Mouse (Mus musculus) kidney, embryonic 15.5 days (tissue): Measurements from ENCODE around the gene Trim41. TPM values are rescaled to one million over a fixed set of nuclear protein-coding genes. Genes with fewer than 3 reads are reported as not detected.
A peak's percentile ranks its signal among the peaks of the same experiment; 100 is the strongest.
"Not testable (repeated sequence)": the region's sequence is repeated elsewhere in the genome, so short reads cannot be mapped to it uniquely, and the experiment has no call there.

Experiments
- ATAC-seq: fragments of 200-750 bp; cut with Nextera tagmentation; replicated peaks from 2 replicates; pipeline ENCODE4 v1.8.0; 2017; ENCODE audit warnings: moderate TSS enrichment; ENCODE audit not compliant: low FRiP score
- H3K27ac ChIP-seq: fragments of 300-500 bp; sonication (generic); 2 replicates; pipeline ENCODE4 v1.5.1; 2015; ENCODE audit warnings: mild to moderate bottlenecking, inconsistent platforms
- H3K27me3 ChIP-seq: fragments of 300-500 bp; sonication (generic); 2 replicates; pipeline ENCODE4 v1.6.1; 2015; ENCODE audit warnings: inconsistent platforms
- H3K36me3 ChIP-seq: fragments of 300-500 bp; sonication (generic); 2 replicates; pipeline ENCODE4 v1.6.1; 2015; ENCODE audit warnings: inconsistent platforms
- H3K4me1 ChIP-seq: fragments of 300-500 bp; sonication (generic); 2 replicates; pipeline ENCODE4 v1.6.1; 2015; ENCODE audit warnings: inconsistent platforms
- H3K4me2 ChIP-seq: fragments of 300-500 bp; sonication (generic); 2 replicates; pipeline ENCODE4 v1.6.1; 2015; ENCODE audit warnings: moderate library complexity, mild to moderate bottlenecking, inconsistent platforms
- H3K4me3 ChIP-seq: fragments of 300-500 bp; sonication (generic); replicated peaks from 2 replicates; pipeline ENCODE4 v1.5.1; 2015; ENCODE audit warnings: mild to moderate bottlenecking, inconsistent platforms
- H3K9ac ChIP-seq: fragments of 300-500 bp; sonication (generic); 2 replicates; pipeline ENCODE4 v1.6.1; 2015; ENCODE audit warnings: mild to moderate bottlenecking, inconsistent platforms
- H3K9me3 ChIP-seq: fragments of 300-500 bp; sonication (generic); replicated peaks from 2 replicates; pipeline ENCODE4 v1.6.1; 2016; ENCODE audit warnings: inconsistent platforms
- WGBS: fragments of 180-500 bp; shearing (Covaris S2); methylation state at CpG from one replicate; pipeline ENCODE4 v1.1.7; 2015; ENCODE audit warnings: mixed read lengths; 5-methylcytosine and 5-hydroxymethylcytosine counted together
- polyA plus RNA-seq: library from polyadenylated mRNA; unstranded; fragments of >200 nt; fragmentation: Nextera tagmentation; extraction: Ambion mirVana; gene quantifications from 2 replicates; pipeline ENCODE4 v1.2.1, GENCODE M21; 2015

The Trim41 gene
- polyA plus RNA-seq, 1 experiment from 2014 or later, result 6.6 TPM

DNA sequence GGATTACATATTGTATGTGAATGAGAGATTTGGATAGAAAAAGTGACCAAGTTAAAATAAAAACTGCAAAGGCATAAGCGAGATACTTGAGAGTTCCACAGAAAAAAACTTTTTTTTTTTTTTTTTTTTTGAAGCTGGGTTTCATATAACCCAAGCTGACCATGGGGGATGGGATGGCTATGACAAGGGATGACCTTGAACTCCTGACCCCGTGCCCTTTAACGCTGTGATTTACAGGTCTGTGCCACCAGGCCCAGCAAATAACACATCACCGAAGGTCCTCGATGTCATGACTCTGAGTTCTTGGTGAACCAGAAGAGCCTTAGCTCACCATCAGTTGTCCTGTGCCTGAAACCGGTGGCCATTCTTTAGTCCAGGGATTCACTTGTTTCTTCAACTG is 18.8 kb upstream of the Trim41 start:
- no peaks in the 10 kb centered on the region for H3K9me3 ChIP-seq
- peaks cover 7% of the 10 kb centered on the region; the same call in 1 of the 2 replicates for H3K27me3 ChIP-seq
- 72% methylated on average over 6 of the region's 6 CpGs for WGBS
- no peak for ATAC-seq
- H3K4me2 ChIP-seq, result no peak overlapping the region
- H3K4me3 ChIP-seq, result no peak overlapping the region
- no peaks in the 10 kb centered on the region for H3K36me3 ChIP-seq
- peaks cover 24% of the 10 kb centered on the region for H3K4me1 ChIP-seq
- no peak overlapping the region for H3K27ac ChIP-seq
- H3K9ac ChIP-seq, result no peak overlapping the region

DNA sequence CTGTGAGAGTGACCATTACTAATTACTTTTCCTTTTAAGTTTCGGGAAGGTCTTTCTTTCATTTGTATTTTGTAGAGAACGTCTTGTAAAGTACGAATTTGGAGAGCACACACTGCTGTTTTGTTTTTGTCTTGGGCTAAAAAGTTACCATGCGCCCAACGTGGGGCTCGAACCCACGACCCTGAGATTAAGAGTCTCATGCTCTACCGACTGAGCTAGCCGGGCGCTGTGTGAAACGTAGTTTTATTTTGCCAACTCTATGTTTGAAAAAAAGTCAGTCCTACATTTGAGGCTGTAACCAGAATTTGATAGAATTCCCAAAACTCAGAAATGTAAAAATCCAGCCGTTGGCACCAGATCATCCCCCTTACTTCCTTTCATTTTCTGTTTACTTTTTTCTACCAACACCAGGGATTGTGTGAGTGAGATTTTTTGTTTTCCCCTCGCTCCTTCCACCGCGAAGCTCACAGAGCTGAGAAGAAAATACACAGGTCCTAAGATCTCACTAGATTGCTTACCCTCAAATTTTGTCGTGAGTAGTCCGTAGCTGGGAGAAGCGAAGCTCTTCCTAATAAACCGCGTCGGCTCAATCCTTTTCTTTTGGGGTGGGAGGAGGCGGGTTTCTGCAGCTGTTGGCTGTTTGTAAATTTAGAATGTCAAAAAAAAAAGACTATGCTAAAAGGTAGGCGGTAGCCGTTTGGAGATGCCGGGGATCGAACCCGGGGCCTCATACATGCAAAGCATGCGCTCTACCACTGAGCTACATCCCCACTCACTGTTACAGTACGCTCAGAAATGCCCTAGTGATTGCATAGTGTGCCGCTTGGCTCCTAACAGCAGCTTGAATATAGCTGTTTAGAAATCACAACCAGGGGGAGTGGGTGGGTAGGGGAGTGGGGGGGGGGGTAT is 16.8 kb upstream of the Trim41 start:
- peaks cover 20% of the 10 kb centered on the region for H3K4me1 ChIP-seq
- H3K9ac ChIP-seq, result peak overlapping the region; percentile 58
- no peaks in the 10 kb centered on the region for H3K9me3 ChIP-seq
- H3K27me3 ChIP-seq, result peaks cover 3% of the 10 kb centered on the region; the same call in 1 of the 2 replicates
- H3K4me2 ChIP-seq, result peak overlapping the region; percentile 68
- H3K36me3 ChIP-seq, result no peaks in the 10 kb centered on the region
- peak overlapping the region; percentile 61 for H3K4me3 ChIP-seq
- ATAC-seq, result peak; percentile 89
- under 1% methylated on average over 30 of the region's 30 CpGs for WGBS
- peak overlapping the region; percentile 67 for H3K27ac ChIP-seq

- no peak for ATAC-seq
- Histone ChIP-seq H3K4me2 (peak overlapping the region; percentile 68), H3K27me3 (peaks cover 3% of the 10 kb centered on the region; the same call in 1 of the 2 replicates), H3K27ac (no peak overlapping the region), H3K9me3 (no peaks in the 10 kb centered on the region), H3K4me3 (peak overlapping the region; percentile 61), H3K4me1 (peaks cover 13% of the 10 kb centered on the region), H3K9ac (no peak overlapping the region), H3K36me3 (no peaks in the 10 kb centered on the region)
- 36% methylated on average over 9 of the region's 9 CpGs for WGBS
These were observed 16.1 kb upstream of the Trim41 start for GRCm38 (mm10) chr11:48833078-48833730.

DNA sequence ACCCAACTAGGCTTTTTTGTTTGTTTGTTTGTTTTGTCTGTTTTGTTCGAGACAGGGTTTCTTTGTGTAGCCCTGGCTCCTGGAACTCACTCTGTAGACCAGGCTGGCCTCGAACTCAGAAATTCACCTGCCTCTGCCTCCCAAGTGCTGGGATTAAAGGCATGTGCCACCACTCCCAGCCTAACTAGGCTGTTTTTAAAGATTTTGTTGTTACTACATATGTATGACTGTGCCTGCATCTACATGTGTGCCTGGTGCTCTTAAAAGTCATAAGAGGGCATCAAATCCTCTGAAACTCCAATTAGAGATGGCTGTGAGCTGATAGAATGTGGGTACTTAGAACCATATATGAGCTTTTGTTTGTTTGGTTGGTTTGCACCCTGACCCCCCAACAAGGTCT is 14.1 kb upstream of the Trim41 start:
- no peak overlapping the region for H3K4me2 ChIP-seq
- no peak overlapping the region for H3K27ac ChIP-seq
- 75% methylated on average over 2 of the region's 2 CpGs for WGBS
- no peaks in the 10 kb centered on the region; the same call in 1 of the 2 replicates for H3K27me3 ChIP-seq
- no peaks in the 10 kb centered on the region for H3K9me3 ChIP-seq
- no peak for ATAC-seq
- no peaks in the 10 kb centered on the region for H3K36me3 ChIP-seq
- peaks cover 11% of the 10 kb centered on the region for H3K4me1 ChIP-seq
- H3K9ac ChIP-seq, result no peak overlapping the region
- H3K4me3 ChIP-seq, result no peak overlapping the region

DNA sequence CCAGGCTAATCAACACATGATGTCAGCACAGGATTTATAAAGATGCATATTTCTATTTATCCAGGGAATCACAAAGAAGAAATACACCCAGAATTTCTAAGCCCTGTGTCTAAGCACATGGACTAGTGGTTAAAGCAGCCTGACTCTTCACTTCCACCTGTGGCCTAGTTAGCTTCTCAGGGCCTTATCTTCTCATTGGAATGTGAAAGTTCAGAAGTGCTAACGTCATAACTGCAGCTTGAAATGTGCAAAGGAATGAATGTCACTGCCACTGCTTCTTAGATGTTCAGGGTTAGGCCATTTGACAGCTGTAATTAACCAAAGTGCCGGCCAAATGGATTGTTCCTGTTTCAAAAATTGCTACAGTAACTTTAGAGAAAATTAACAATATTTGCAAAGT is 13.1 kb upstream of the Trim41 start:
- H3K4me3 ChIP-seq, result no peak overlapping the region
- H3K9me3 ChIP-seq, result no peaks in the 10 kb centered on the region
- H3K27ac ChIP-seq, result no peak overlapping the region
- no peak for ATAC-seq
- H3K36me3 ChIP-seq, result no peaks in the 10 kb centered on the region
- H3K4me1 ChIP-seq, result peaks cover 11% of the 10 kb centered on the region
- H3K27me3 ChIP-seq, result no peaks in the 10 kb centered on the region
- WGBS, result 63% methylated on average over 2 of the region's 2 CpGs
- no peak overlapping the region for H3K9ac ChIP-seq
- H3K4me2 ChIP-seq, result no peak overlapping the region

DNA sequence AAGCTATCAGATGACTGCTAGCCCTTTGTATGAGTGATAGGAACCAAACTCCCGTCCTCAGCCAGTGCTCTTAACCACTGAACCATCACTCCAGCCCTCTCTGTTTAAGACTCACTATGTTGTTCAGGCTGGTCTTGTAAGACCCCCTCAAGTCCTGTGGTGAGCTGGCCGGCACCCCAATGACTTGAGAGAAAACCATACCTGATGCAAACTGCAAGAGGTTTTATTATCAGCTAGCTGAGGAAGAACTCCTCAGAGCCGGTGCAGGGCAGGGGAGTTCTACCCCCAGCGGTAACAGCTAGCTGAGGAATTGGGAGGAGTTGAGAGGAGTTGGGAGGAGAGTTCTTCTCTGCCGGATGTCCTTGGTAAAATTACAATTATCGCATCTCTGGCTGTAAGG is 10.8 kb upstream of the Trim41 start:
- no peak overlapping the region for H3K4me2 ChIP-seq
- peaks cover 26% of the 10 kb centered on the region for H3K4me1 ChIP-seq
- H3K9ac ChIP-seq, result no peak overlapping the region
- peaks cover 3% of the 10 kb centered on the region; the same call in 1 of the 2 replicates for H3K27me3 ChIP-seq
- no peak for ATAC-seq
- WGBS, result 66% methylated on average over 6 of the region's 6 CpGs
- H3K4me3 ChIP-seq, result no peak overlapping the region
- H3K36me3 ChIP-seq, result no peaks in the 10 kb centered on the region
- no peaks in the 10 kb centered on the region for H3K9me3 ChIP-seq
- no peak overlapping the region; the same call in 1 of the 2 replicates for H3K27ac ChIP-seq

- 5% methylated on average over 6 of the region's 6 CpGs for whole genome bisulfite sequencing
- no peaks in the 10 kb centered on the region for H3K9me3 ChIP-seq
- no peaks in the 10 kb centered on the region for H3K36me3 ChIP-seq
- peak overlapping the region; percentile 49 for H3K9ac ChIP-seq
- H3K27ac ChIP-seq, result peak overlapping the region; percentile 72
- peaks cover 23% of the 10 kb centered on the region for H3K4me1 ChIP-seq
- peak overlapping the region; percentile 74 for H3K4me2 ChIP-seq
- peaks cover 6% of the 10 kb centered on the region for H3K27me3 ChIP-seq
- peak overlapping the region; percentile 52 for H3K4me3 ChIP-seq
- no peak; the same call in 1 of the 2 replicates for ATAC-seq
These were observed 9.6 kb upstream of the Trim41 start for GRCm38 (mm10) chr11:48826752-48827096.

DNA sequence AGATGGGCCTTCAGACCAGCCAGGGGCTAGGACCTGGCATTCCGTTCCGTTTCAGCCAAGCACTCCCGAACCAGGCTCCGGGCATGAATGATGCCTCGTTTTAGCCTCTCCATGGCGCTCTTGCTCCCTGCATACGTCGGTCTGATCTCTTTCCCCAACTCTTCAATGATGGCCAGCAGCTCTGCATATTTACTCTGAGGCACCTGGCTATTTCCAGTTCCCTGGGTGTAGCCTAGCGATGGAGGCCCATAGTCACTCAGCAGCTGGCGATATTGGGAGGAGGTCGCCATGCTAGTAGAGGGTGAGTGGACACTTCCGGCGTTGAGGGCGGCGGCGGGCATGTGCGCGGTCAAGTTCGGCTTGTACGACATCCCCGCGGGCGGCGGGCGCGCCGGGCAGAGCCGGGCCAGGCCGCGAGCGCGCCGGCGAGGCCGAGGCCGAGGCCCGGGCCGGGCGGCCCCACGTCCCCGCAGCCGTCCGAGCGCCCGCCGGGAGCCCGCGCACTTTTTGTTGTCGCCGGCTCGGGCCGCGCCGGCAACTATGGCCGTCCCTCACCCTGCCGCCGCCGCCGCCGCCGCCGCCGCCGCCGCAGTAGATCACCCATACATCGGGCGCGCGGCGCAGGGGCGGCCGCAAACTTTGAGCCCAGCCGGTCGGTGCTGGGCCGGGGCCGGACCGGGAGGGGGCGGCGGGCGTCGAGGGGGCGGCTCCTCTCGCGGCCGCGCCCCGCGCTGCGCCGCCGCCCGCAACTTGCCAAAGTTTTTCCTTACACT is 9.0 kb upstream of the Trim41 start, which contains the start of the genes Trim7 and Gm12184:
Gene Trim7 (plus strand): TSS at position 162 of the 773 bp plus-strand sequence.
Gene Gm12184 (minus strand): TSS at position 677 of the 773 bp plus-strand sequence.
- H3K27me3 ChIP-seq, H3K36me3 ChIP-seq, H3K9me3 ChIP-seq: not testable (repeated sequence)
- Histone ChIP-seq H3K4me1 (peaks cover 23% of the 10 kb centered on the region), H3K4me3 (peak within 1 kb of the TSS; percentile 52), H3K27ac (peak within 1 kb of the TSS; percentile 72), H3K9ac (peak within 1 kb of the TSS; percentile 49), H3K4me2 (peak within 1 kb of the TSS; percentile 85)
- peak; percentile 83 for ATAC-seq
- under 1% methylated on average over 52 of the region's 92 CpGs for WGBS

GRCm38 (mm10) chr11:48824311-48824830 is 7.2 kb upstream of the Trim41 start:
- Histone ChIP-seq H3K27ac (no peak overlapping the region), H3K9me3 (no peaks in the 10 kb centered on the region), H3K36me3 (no peaks in the 10 kb centered on the region), H3K9ac (peak overlapping the region; percentile 34), H3K4me2 (peak overlapping the region; percentile 85), H3K4me1 (peaks cover 23% of the 10 kb centered on the region), H3K27me3 (peaks cover 6% of the 10 kb centered on the region), H3K4me3 (peak overlapping the region; percentile 52)
- WGBS, result 4% methylated on average over 22 of the region's 22 CpGs
- ATAC-seq, result no peak

DNA sequence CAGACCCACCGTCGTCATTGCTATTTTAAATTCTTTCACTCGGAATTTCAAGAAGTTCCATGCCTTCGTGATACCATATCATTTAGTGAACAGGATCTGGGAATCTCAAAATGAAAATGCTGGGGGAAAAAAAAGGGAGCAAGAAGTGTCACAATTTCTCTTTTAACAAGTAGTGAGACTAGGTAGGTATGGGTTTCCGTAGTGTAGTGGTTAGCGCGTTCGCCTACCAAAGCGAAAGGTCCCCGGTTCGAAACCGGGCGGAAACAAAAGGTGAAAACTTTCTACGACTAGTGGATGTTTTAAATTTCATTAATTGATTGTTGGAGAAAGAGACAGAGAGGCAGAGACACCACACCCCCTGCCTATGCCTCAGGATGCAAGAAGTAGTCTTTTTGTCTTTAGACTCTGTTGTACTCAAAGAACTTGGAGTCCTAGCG is 6.4 kb upstream of the Trim41 start:
- Histone ChIP-seq H3K4me3 (peak overlapping the region; percentile 52), H3K9me3 (no peaks in the 10 kb centered on the region), H3K27me3 (peaks cover 6% of the 10 kb centered on the region), H3K36me3 (no peaks in the 10 kb centered on the region), H3K27ac (no peak overlapping the region), H3K4me1 (peaks cover 26% of the 10 kb centered on the region), H3K9ac (peak overlapping the region; percentile 34), H3K4me2 (peak overlapping the region; percentile 85)
- whole genome bisulfite sequencing, result 1% methylated on average over 15 of the region's 15 CpGs
- peak; percentile 20; the same call in 1 of the 2 replicates for ATAC-seq

GRCm38 (mm10) chr11:48822768-48823512 is 5.8 kb upstream of the Trim41 start:
- Histone ChIP-seq H3K4me1 (peaks cover 26% of the 10 kb centered on the region), H3K9me3 (no peaks in the 10 kb centered on the region), H3K4me2 (peak overlapping the region; percentile 85), H3K27ac (no peak overlapping the region), H3K9ac (no peak overlapping the region), H3K27me3 (peaks cover 6% of the 10 kb centered on the region), H3K36me3 (no peaks in the 10 kb centered on the region), H3K4me3 (peak overlapping the region; percentile 52)
- ATAC-seq, result no peak
- 34% methylated on average over 14 of the region's 14 CpGs for WGBS
